Mouse (Mus musculus) olfactory bulb, adult 2 months (tissue): Measurements from ENCODE around the gene Srpk1. TPM values are rescaled to one million over a fixed set of nuclear protein-coding genes. Genes with fewer than 3 reads are reported as not detected.

Experiments used
- H3K27ac ChIP-seq: fragments of 200-500 bp; 2 replicates; pipeline ENCODE4 v1.5.1; 2012; ENCODE audit warnings: low read depth, low read length; ENCODE audit not compliant: insufficient read depth
- H3K4me1 ChIP-seq: fragments of 200-500 bp; 2 replicates; pipeline ENCODE4 v1.6.1; 2012; ENCODE audit warnings: low read length; ENCODE audit not compliant: control insufficient read depth, insufficient read depth
- H3K4me3 ChIP-seq: fragments of 200-500 bp; 2 replicates; pipeline ENCODE4 v1.5.1; 2012; ENCODE audit warnings: mild to moderate bottlenecking, low read depth, low read length, moderate library complexity; ENCODE audit not compliant: insufficient read depth
- CTCF ChIP-seq: fragments of 200-500 bp; IDR thresholded peaks from 2 replicates; pipeline ENCODE4 v1.5.1; 2012; ENCODE audit warnings: low read depth, mild to moderate bottlenecking, low read length, moderate library complexity; ENCODE audit not compliant: insufficient read depth
- POLR2A ChIP-seq: fragments of 200-500 bp; IDR thresholded peaks from 2 replicates; pipeline ENCODE4 v1.6.1; 2012; ENCODE audit warnings: mild to moderate bottlenecking, low read depth, low read length, moderate library complexity; ENCODE audit not compliant: insufficient read depth
- whole genome bisulfite sequencing: fragments of 180-500 bp; shearing (Covaris S2); methylation state at CpG from one replicate; pipeline ENCODE4 v1.1.7; 2018; 5-methylcytosine and 5-hydroxymethylcytosine counted together
- polyA plus RNA-seq: library from polyadenylated mRNA; stranded (reverse); fragments of >200 nt; gene quantifications from 2 replicates; pipeline ENCODE4 v1.2.4, GENCODE M21; 2012; ENCODE audit warnings: low replicate concordance; ENCODE audit not compliant: missing spikeins, insufficient read depth, insufficient read length

The Srpk1 gene
- 455 TPM in 1 of 2 replicates, not detected in the other for polyA plus RNA-seq

GRCm38 (mm10) chr17:28622300-28622759 lies at the start of gene Srpk1:
Gene Srpk1, minus strand, starts transcription at chr17:28622709.
- Histone ChIP-seq H3K27ac (peak within 1 kb of the TSS; percentile 40), H3K4me1 (peaks cover 11% of the 10 kb centered on the region), H3K4me3 (peak within 1 kb of the TSS; percentile 62)
- TF ChIP-seq CTCF = no peak
- peak; percentile 60 for TF ChIP-seq POLR2A
- WGBS = under 1% methylated on average over 53 of the region's 53 CpGs

GRCm38 (mm10) chr17:28659564-28659963 lies 37.1 kb upstream of the Srpk1 start:
- Histone ChIP-seq H3K4me1 (0 out of 2 replicates have a peak, but pooled peaks cover 3% of the 10 kb centered on the region), H3K27ac (no peak overlapping the region), H3K4me3 (no peak overlapping the region)
- 75% methylated on average over 6 of the region's 6 CpGs for WGBS
- TF ChIP-seq CTCF (no peak), POLR2A (no peak)

GRCm38 (mm10) chr17:28657936-28658335 lies 35.4 kb upstream of the Srpk1 start:
- WGBS = 13% methylated on average over 4 of the region's 4 CpGs
- Histone ChIP-seq H3K4me3 (no peak overlapping the region), H3K4me1 (0 out of 2 replicates have a peak, but pooled peaks cover 3% of the 10 kb centered on the region), H3K27ac (no peak overlapping the region)
- TF ChIP-seq POLR2A (no peak), CTCF (no peak)

- 83% methylated on average over 3 of the region's 3 CpGs for WGBS
- no peaks in the 10 kb centered on the region for H3K4me1 ChIP-seq
Observed at GRCm38 (mm10) chr17:28650268-28650667, 27.8 kb upstream of the Srpk1 start.

GRCm38 (mm10) chr17:28648607-28649370 lies 26.3 kb upstream of the Srpk1 start:
- whole genome bisulfite sequencing = 25% methylated on average over 6 of the region's 6 CpGs
- TF ChIP-seq CTCF (peak; percentile 69; the same call in 1 of the 2 replicates), POLR2A (no peak)
- Histone ChIP-seq H3K4me1 (no peaks in the 10 kb centered on the region), H3K4me3 (no peak overlapping the region), H3K27ac (no peak overlapping the region)

More at GRCm38 (mm10) chr17:28650268-28650667, 27.8 kb upstream of the Srpk1 start:
- TF ChIP-seq CTCF (no peak), POLR2A (no peak)
- H3K4me3 ChIP-seq = no peak overlapping the region
- H3K27ac ChIP-seq = no peak overlapping the region

GRCm38 (mm10) chr17:28646221-28646620 lies 23.7 kb upstream of the Srpk1 start:
- Histone ChIP-seq H3K4me3 (no peak overlapping the region), H3K27ac (no peak overlapping the region), H3K4me1 (peaks cover 6% of the 10 kb centered on the region)
- WGBS = 82% methylated on average over 3 of the region's 3 CpGs
- TF ChIP-seq CTCF (no peak), POLR2A (no peak)

GRCm38 (mm10) chr17:28644112-28644511 lies 21.6 kb upstream of the Srpk1 start:
- H3K27ac ChIP-seq = no peak overlapping the region
- WGBS = 55% methylated on average over 4 of the region's 4 CpGs
- TF ChIP-seq POLR2A (no peak), CTCF (no peak)
- peaks cover 6% of the 10 kb centered on the region for H3K4me1 ChIP-seq
- H3K4me3 ChIP-seq = no peak overlapping the region

- TF ChIP-seq POLR2A (no peak), CTCF (no peak)
- peaks cover 6% of the 10 kb centered on the region for H3K4me1 ChIP-seq
- no peak overlapping the region for H3K27ac ChIP-seq
- WGBS = 47% methylated on average over 3 of the region's 3 CpGs
- no peak overlapping the region for H3K4me3 ChIP-seq
Observed at GRCm38 (mm10) chr17:28643697-28644096, 21.2 kb upstream of the Srpk1 start.

GRCm38 (mm10) chr17:28640113-28640512 lies 17.6 kb upstream of the Srpk1 start:
- no peak overlapping the region for H3K4me3 ChIP-seq
- WGBS = 87% methylated on average over 3 of the region's 3 CpGs
- H3K4me1 ChIP-seq = peaks cover 19% of the 10 kb centered on the region
- H3K27ac ChIP-seq = no peak overlapping the region
- TF ChIP-seq CTCF (no peak), POLR2A (no peak)
